Mouse (Mus musculus) liver, embryonic 15.5 days (tissue): ENCODE measurements at regions not wholly inside any gene's neighbourhood (a gene's known extent, or its start where the extent isn't known, plus 50 kb on each side); places are given as distances from the start of the nearest gene placed in this dataset.

Source experiments
- ATAC-seq: fragments of 200-750 bp; cut with Nextera tagmentation; 2 replicates; pipeline ENCODE4 v1.8.0; 2017; ENCODE audit warnings: moderate number of reproducible peaks, mild to moderate bottlenecking, moderate library complexity; ENCODE audit not compliant: insufficient read depth
- H3K27ac ChIP-seq: fragments of 300-500 bp; sonication (generic); replicated peaks from 2 replicates; pipeline ENCODE4 v1.5.1; 2015; ENCODE audit warnings: mild to moderate bottlenecking, inconsistent platforms
- H3K27me3 ChIP-seq: fragments of 300-500 bp; sonication (generic); 2 replicates; pipeline ENCODE4 v1.6.1; 2015; ENCODE audit warnings: mild to moderate bottlenecking, inconsistent platforms
- H3K36me3 ChIP-seq: fragments of 300-500 bp; sonication (generic); replicated peaks from 2 replicates; pipeline ENCODE4 v1.6.1; 2015; ENCODE audit warnings: moderate library complexity, mild to moderate bottlenecking, inconsistent platforms
- H3K4me1 ChIP-seq: fragments of 300-500 bp; sonication (generic); replicated peaks from 2 replicates; pipeline ENCODE4 v1.6.1; 2015; ENCODE audit warnings: inconsistent platforms
- H3K4me2 ChIP-seq: fragments of 300-500 bp; sonication (generic); 2 replicates; pipeline ENCODE4 v1.6.1; 2015; ENCODE audit warnings: moderate library complexity, mild to moderate bottlenecking, inconsistent platforms
- H3K4me3 ChIP-seq: fragments of 300-500 bp; sonication (generic); replicated peaks from 2 replicates; pipeline ENCODE4 v1.5.1; 2015; ENCODE audit warnings: mild to moderate bottlenecking, inconsistent platforms
- H3K9ac ChIP-seq: fragments of 300-500 bp; sonication (generic); 2 replicates; pipeline ENCODE4 v1.6.1; 2015; ENCODE audit warnings: moderate library complexity, mild to moderate bottlenecking, inconsistent platforms
- H3K9me3 ChIP-seq: fragments of 300-500 bp; sonication (generic); replicated peaks from 2 replicates; pipeline ENCODE4 v1.6.1; 2016; ENCODE audit warnings: inconsistent platforms
- WGBS: fragments of 180-500 bp; shearing (Covaris S2); methylation state at CpG from one replicate; pipeline ENCODE4 v1.1.7; 2015; ENCODE audit warnings: mixed read lengths; ENCODE audit not compliant: insufficient replicate concordance; 5-methylcytosine and 5-hydroxymethylcytosine counted together

- ATAC-seq = no peak
- Histone ChIP-seq H3K27me3 (no peaks in the 10 kb centered on the region), H3K9me3 (no peaks in the 10 kb centered on the region), H3K4me2 (no peak overlapping the region), H3K4me3 (no peak overlapping the region), H3K9ac (no peak overlapping the region), H3K27ac (no peak overlapping the region), H3K4me1 (no peaks in the 10 kb centered on the region), H3K36me3 (no peaks in the 10 kb centered on the region)
- WGBS = 67% methylated on average over 11 of the region's 11 CpGs
Measured at GRCm38 (mm10) chr1:128826419-128826818, 234.3 kb upstream of the Cxcr4 start.

- no peaks in the 10 kb centered on the region for H3K27me3 ChIP-seq
- H3K4me3 ChIP-seq = no peak overlapping the region
- no peak overlapping the region for H3K9ac ChIP-seq
- no peaks in the 10 kb centered on the region for H3K36me3 ChIP-seq
- no peak overlapping the region for H3K27ac ChIP-seq
- 39% methylated on average over 11 of the region's 11 CpGs for WGBS
- no peak overlapping the region for H3K4me2 ChIP-seq
- no peaks in the 10 kb centered on the region for H3K9me3 ChIP-seq
- no peak for ATAC-seq
- no peaks in the 10 kb centered on the region for H3K4me1 ChIP-seq
Measured at GRCm38 (mm10) chr1:128824916-128825683, 233.0 kb upstream of the Cxcr4 start.

- 5% methylated on average over 8 of the region's 8 CpGs for WGBS
- Histone ChIP-seq H3K27ac (no peak overlapping the region), H3K4me2 (no peak overlapping the region), H3K36me3 (no peaks in the 10 kb centered on the region), H3K27me3 (no peaks in the 10 kb centered on the region), H3K9me3 (no peaks in the 10 kb centered on the region), H3K4me3 (no peak overlapping the region), H3K9ac (no peak overlapping the region), H3K4me1 (no peaks in the 10 kb centered on the region)
- no peak for ATAC-seq
Measured at GRCm38 (mm10) chr1:128824235-128824634, 232.1 kb upstream of the Cxcr4 start.

GRCm38 (mm10) chr1:128821991-128822390 is 229.9 kb upstream of the Cxcr4 start:
- Histone ChIP-seq H3K36me3 (no peaks in the 10 kb centered on the region), H3K4me3 (no peak overlapping the region), H3K9me3 (no peaks in the 10 kb centered on the region), H3K4me1 (no peaks in the 10 kb centered on the region), H3K27ac (no peak overlapping the region), H3K4me2 (no peak overlapping the region), H3K9ac (no peak overlapping the region), H3K27me3 (no peaks in the 10 kb centered on the region)
- 52% methylated on average over 6 of the region's 6 CpGs for WGBS
- ATAC-seq = no peak

DNA sequence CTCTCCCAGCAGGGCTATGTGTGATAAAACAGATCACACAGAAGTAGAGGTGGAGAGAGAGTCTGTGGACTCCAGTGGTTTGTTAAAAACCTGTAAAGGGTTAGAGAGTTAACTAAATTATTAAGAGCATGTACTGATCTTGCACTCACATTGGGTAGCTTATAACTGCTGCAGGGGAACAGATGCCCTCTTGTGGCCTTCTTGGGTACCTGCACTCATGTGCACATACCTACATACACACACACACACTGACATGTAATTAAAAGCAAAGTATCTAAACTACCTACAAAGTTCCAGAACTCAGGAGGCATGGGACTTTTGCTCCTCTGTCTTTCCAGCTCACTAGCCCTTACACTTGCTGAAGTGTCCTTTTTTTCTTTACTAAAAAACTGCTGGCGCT is 228.4 kb upstream of the Cxcr4 start:
- Histone ChIP-seq H3K36me3 (no peaks in the 10 kb centered on the region), H3K9ac (no peak overlapping the region), H3K4me1 (no peaks in the 10 kb centered on the region), H3K4me3 (no peak overlapping the region), H3K27ac (no peak overlapping the region), H3K27me3 (no peaks in the 10 kb centered on the region), H3K9me3 (no peaks in the 10 kb centered on the region), H3K4me2 (no peak overlapping the region)
- WGBS = 58% methylated on average over 1 of the region's 1 CpGs
- no peak for ATAC-seq

- no peak overlapping the region for H3K27ac ChIP-seq
- no peak overlapping the region for H3K4me3 ChIP-seq
- H3K9me3 ChIP-seq = no peaks in the 10 kb centered on the region
- WGBS = 70% methylated on average over 6 of the region's 6 CpGs
- H3K4me1 ChIP-seq = no peaks in the 10 kb centered on the region
- H3K36me3 ChIP-seq = no peaks in the 10 kb centered on the region
- H3K9ac ChIP-seq = no peak overlapping the region
- no peak overlapping the region for H3K4me2 ChIP-seq
- no peaks in the 10 kb centered on the region for H3K27me3 ChIP-seq
- ATAC-seq = no peak
Measured at GRCm38 (mm10) chr1:128819611-128820010, 227.5 kb upstream of the Cxcr4 start.

GRCm38 (mm10) chr1:128813379-128813778 is 221.3 kb upstream of the Cxcr4 start:
- no peak for ATAC-seq
- Histone ChIP-seq H3K9ac (no peak overlapping the region), H3K27ac (no peak overlapping the region), H3K4me3 (no peak overlapping the region), H3K36me3 (no peaks in the 10 kb centered on the region), H3K9me3 (no peaks in the 10 kb centered on the region), H3K27me3 (no peaks in the 10 kb centered on the region), H3K4me1 (no peaks in the 10 kb centered on the region), H3K4me2 (no peak overlapping the region)
- 69% methylated on average over 5 of the region's 5 CpGs for WGBS

- Histone ChIP-seq H3K36me3 (no peaks in the 10 kb centered on the region), H3K4me2 (no peak overlapping the region), H3K4me1 (no peaks in the 10 kb centered on the region), H3K4me3 (no peak overlapping the region), H3K27ac (no peak overlapping the region), H3K9me3 (no peaks in the 10 kb centered on the region), H3K9ac (no peak overlapping the region), H3K27me3 (no peaks in the 10 kb centered on the region)
- WGBS = 40% methylated on average over 3 of the region's 3 CpGs
- no peak for ATAC-seq
Measured at GRCm38 (mm10) chr1:128810860-128811259, 218.8 kb upstream of the Cxcr4 start.

DNA sequence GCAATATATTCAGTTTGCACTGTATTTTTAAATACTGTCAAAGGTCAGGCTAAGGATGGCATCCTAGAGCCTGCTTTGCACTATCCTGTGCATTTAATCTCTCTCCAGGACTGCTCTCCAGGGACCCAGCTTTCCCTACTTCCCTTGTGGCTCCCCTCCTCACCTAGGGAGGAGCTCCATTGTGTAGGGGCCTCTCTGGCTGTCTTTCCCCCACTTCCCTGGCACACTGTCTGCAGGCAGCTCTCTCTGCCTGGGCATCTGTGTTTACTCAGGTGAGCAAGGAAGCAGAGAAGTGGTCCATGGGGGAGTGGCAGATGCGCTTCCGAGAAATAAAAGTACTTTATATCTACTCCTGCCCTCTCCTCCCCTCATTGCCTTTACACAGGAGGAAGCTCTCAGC is 218.0 kb upstream of the Cxcr4 start:
- WGBS = 81% methylated on average over 2 of the region's 2 CpGs
- Histone ChIP-seq H3K4me3 (no peak overlapping the region), H3K9me3 (no peaks in the 10 kb centered on the region)

DNA sequence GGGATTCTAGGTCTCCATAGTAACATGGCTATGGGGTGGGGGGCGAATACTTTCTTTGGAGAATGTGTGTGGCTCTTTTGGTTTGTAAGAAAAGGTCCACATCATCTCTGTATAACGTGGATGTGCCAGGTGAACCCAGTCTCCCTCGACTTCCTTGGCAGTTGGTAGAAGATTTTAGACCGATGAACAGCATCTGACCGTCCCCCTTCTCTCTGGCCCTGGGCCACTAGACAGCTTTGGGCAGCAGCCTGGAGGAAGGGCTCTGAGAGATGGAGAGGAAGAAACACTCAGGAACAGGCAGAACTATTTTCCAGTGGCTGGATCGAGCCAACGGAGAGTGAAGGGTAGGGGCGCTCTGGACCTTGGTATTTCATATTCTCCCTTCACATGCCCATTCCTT is 217.5 kb upstream of the Cxcr4 start:
- no peaks in the 10 kb centered on the region for H3K27me3 ChIP-seq
- no peak overlapping the region for H3K4me2 ChIP-seq
- no peaks in the 10 kb centered on the region for H3K9me3 ChIP-seq
- no peaks in the 10 kb centered on the region for H3K36me3 ChIP-seq
- H3K4me3 ChIP-seq = no peak overlapping the region
- no peak for ATAC-seq
- H3K9ac ChIP-seq = no peak overlapping the region
- H3K4me1 ChIP-seq = no peaks in the 10 kb centered on the region
- 70% methylated on average over 8 of the region's 8 CpGs for WGBS
- no peak overlapping the region for H3K27ac ChIP-seq

More for the DNA sequence above, 218.0 kb upstream of the Cxcr4 start:
- no peaks in the 10 kb centered on the region for H3K4me1 ChIP-seq
- H3K27ac ChIP-seq = no peak overlapping the region
- no peaks in the 10 kb centered on the region for H3K27me3 ChIP-seq
- no peak overlapping the region for H3K9ac ChIP-seq
- no peaks in the 10 kb centered on the region for H3K36me3 ChIP-seq
- H3K4me2 ChIP-seq = no peak overlapping the region
- no peak for ATAC-seq

- no peaks in the 10 kb centered on the region for H3K27me3 ChIP-seq
- H3K4me3 ChIP-seq = no peak overlapping the region
- WGBS = 60% methylated on average over 5 of the region's 5 CpGs
- H3K36me3 ChIP-seq = no peaks in the 10 kb centered on the region
- H3K9me3 ChIP-seq = no peaks in the 10 kb centered on the region
- ATAC-seq = no peak
- no peak overlapping the region for H3K4me2 ChIP-seq
- H3K4me1 ChIP-seq = no peaks in the 10 kb centered on the region
- no peak overlapping the region for H3K27ac ChIP-seq
- H3K9ac ChIP-seq = no peak overlapping the region
Measured at GRCm38 (mm10) chr1:128808599-128808998, 216.5 kb upstream of the Cxcr4 start.
